Mouse (Mus musculus): ENCODE data around the gene B4galt3. TPM values are rescaled to one million over a fixed set of nuclear protein-coding genes. Genes with fewer than 3 reads are reported as not detected.

Gene B4galt3
- polyA plus RNA-seq, 1 experiment from 2014 or later, result 50.6 TPM

GRCm38 (mm10) chr1:171275144-171275734 lies 5.1 kb downstream of the B4galt3 start:
- peaks cover 12% of the 10 kb centered on the region for H3K4me1 ChIP-seq (replicated peaks; ENCODE audit: control insufficient read depth, insufficient read depth, low read length)
- no peaks in the 10 kb centered on the region for H3K9me3 ChIP-seq (ENCODE audit: control insufficient read depth, low read length)
- WGBS, result 91% methylated on average over 11 of the region's 11 CpGs
- no peak for DNase-seq (ENCODE audit: low spot score)
- no peak overlapping the region for H3K9ac ChIP-seq (ENCODE audit: low read depth, low read length)
- ATAC-seq (replicated peaks; ENCODE audit: low FRiP score), result no peak
- no peaks in the 10 kb centered on the region for H3K27me3 ChIP-seq (replicated peaks; ENCODE audit: control insufficient read depth, insufficient read depth, low read length)
- H3K4me3 ChIP-seq (ENCODE audit: low read depth, low read length), result no peak overlapping the region; the same call in 1 of the 2 replicates
- no peak overlapping the region for H3K4me2 ChIP-seq
- no peak overlapping the region for H3K27ac ChIP-seq (ENCODE audit: low read depth, low read length)
- H3K36me3 ChIP-seq (ENCODE audit: control insufficient read depth, insufficient read depth, low read length), result peaks cover 45% of the 10 kb centered on the region

DNA sequence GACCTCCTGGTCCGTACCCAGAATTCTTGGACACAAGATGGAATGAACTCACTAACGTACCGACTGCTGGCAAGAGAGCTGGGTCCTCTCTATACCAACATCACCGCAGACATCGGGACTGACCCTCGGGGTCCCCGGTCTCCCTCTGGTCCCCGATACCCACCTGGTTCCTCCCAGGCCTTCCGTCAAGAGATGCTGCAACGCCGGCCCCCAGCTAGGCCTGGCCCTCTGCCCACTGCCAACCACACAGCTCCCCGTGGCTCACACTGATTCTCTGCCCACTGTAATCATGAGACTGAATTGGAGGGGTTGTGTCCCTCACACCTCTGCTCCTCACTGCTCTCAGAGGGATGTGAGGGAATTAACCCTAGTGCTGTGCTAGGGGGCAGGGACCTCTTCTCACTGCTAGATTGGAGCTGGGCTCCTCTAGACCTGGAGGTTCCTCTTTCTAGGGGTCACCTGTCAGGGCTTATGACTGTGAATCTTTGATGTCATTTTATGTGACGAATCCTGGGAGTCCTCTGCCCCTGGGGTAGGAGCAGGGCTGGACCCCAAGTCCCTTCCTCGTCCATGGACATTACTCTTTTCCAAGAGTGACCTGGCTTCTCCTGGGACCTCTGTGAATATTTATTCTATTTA lies 6.1 kb downstream of the B4galt3 start:
- no peak overlapping the region for H3K27ac ChIP-seq (ENCODE audit: low read depth, low read length)

GRCm38 (mm10) chr1:171277736-171278135 lies 7.6 kb downstream of the B4galt3 start:
- no peaks in the 10 kb centered on the region for H3K27me3 ChIP-seq (replicated peaks; ENCODE audit: control insufficient read depth, insufficient read depth, low read length)
- no peak overlapping the region for H3K27ac ChIP-seq (ENCODE audit: low read depth, low read length)
- 87% methylated on average over 10 of the region's 10 CpGs for WGBS
- no peak for ATAC-seq (replicated peaks; ENCODE audit: low FRiP score)
- no peak for DNase-seq (ENCODE audit: low spot score)
- no peak overlapping the region for H3K9ac ChIP-seq (ENCODE audit: low read depth, low read length)
- H3K4me3 ChIP-seq (ENCODE audit: low read depth, low read length), result 0 out of 2 replicates have a peak overlapping the region, but pooled peaks have one; percentile 17
- peak overlapping the region; percentile 63 for H3K4me2 ChIP-seq
- peaks cover 41% of the 10 kb centered on the region for H3K36me3 ChIP-seq (ENCODE audit: control insufficient read depth, insufficient read depth, low read length)
- H3K9me3 ChIP-seq (ENCODE audit: control insufficient read depth, low read length), result no peaks in the 10 kb centered on the region
- peaks cover 6% of the 10 kb centered on the region; the same call in 1 of the 2 replicates for H3K4me1 ChIP-seq (replicated peaks; ENCODE audit: control insufficient read depth, insufficient read depth, low read length)

More for the DNA sequence above, 6.1 kb downstream of the B4galt3 start:
- Histone ChIP-seq H3K9ac (ENCODE audit: low read depth, low read length) (no peak overlapping the region), H3K4me1 (replicated peaks; ENCODE audit: control insufficient read depth, insufficient read depth, low read length) (peaks cover 8% of the 10 kb centered on the region), H3K27me3 (replicated peaks; ENCODE audit: control insufficient read depth, insufficient read depth, low read length) (no peaks in the 10 kb centered on the region), H3K4me2 (no peak overlapping the region), H3K36me3 (ENCODE audit: control insufficient read depth, insufficient read depth, low read length) (peaks cover 45% of the 10 kb centered on the region), H3K4me3 (ENCODE audit: low read depth, low read length) (no peak overlapping the region), H3K9me3 (ENCODE audit: control insufficient read depth, low read length) (no peaks in the 10 kb centered on the region)
- ATAC-seq (replicated peaks; ENCODE audit: low FRiP score) (no peak), DNase-seq (ENCODE audit: low spot score) (no peak)
- 92% methylated on average over 14 of the region's 14 CpGs for WGBS

- Histone ChIP-seq H3K4me2 (peak overlapping the region; percentile 63), H3K4me3 (ENCODE audit: low read depth, low read length) (peak overlapping the region; percentile 76), H3K9me3 (ENCODE audit: control insufficient read depth, low read length) (no peaks in the 10 kb centered on the region), H3K9ac (ENCODE audit: low read depth, low read length) (peak overlapping the region; percentile 28; the same call in 1 of the 2 replicates), H3K27me3 (replicated peaks; ENCODE audit: control insufficient read depth, insufficient read depth, low read length) (no peaks in the 10 kb centered on the region), H3K36me3 (ENCODE audit: control insufficient read depth, insufficient read depth, low read length) (peaks cover 38% of the 10 kb centered on the region), H3K27ac (ENCODE audit: low read depth, low read length) (no peak overlapping the region), H3K4me1 (replicated peaks; ENCODE audit: control insufficient read depth, insufficient read depth, low read length) (peaks cover 6% of the 10 kb centered on the region; the same call in 1 of the 2 replicates)
- DNase-seq (ENCODE audit: low spot score), result no peak
- WGBS, result 95% methylated on average over 8 of the region's 8 CpGs
- no peak for ATAC-seq (replicated peaks; ENCODE audit: low FRiP score)
Observed at GRCm38 (mm10) chr1:171278436-171278835, 8.3 kb downstream of the B4galt3 start.

GRCm38 (mm10) chr1:171279012-171279705 lies 9.0 kb downstream of the B4galt3 start:
- H3K36me3 ChIP-seq (ENCODE audit: control insufficient read depth, insufficient read depth, low read length), result peaks cover 38% of the 10 kb centered on the region
- ATAC-seq (replicated peaks; ENCODE audit: low FRiP score) (no peak), DNase-seq (ENCODE audit: low spot score) (peak; percentile 28)
- peak overlapping the region; percentile 76 for H3K4me3 ChIP-seq (ENCODE audit: low read depth, low read length)
- peak overlapping the region; percentile 63 for H3K4me2 ChIP-seq
- H3K27ac ChIP-seq (ENCODE audit: low read depth, low read length), result no peak overlapping the region
- 83% methylated on average over 14 of the region's 14 CpGs for WGBS
- peaks cover 6% of the 10 kb centered on the region; the same call in 1 of the 2 replicates for H3K4me1 ChIP-seq (replicated peaks; ENCODE audit: control insufficient read depth, insufficient read depth, low read length)
- H3K27me3 ChIP-seq (replicated peaks; ENCODE audit: control insufficient read depth, insufficient read depth, low read length), result no peaks in the 10 kb centered on the region
- H3K9me3 ChIP-seq (ENCODE audit: control insufficient read depth, low read length), result no peaks in the 10 kb centered on the region
- H3K9ac ChIP-seq (ENCODE audit: low read depth, low read length), result peak overlapping the region; percentile 94

DNA sequence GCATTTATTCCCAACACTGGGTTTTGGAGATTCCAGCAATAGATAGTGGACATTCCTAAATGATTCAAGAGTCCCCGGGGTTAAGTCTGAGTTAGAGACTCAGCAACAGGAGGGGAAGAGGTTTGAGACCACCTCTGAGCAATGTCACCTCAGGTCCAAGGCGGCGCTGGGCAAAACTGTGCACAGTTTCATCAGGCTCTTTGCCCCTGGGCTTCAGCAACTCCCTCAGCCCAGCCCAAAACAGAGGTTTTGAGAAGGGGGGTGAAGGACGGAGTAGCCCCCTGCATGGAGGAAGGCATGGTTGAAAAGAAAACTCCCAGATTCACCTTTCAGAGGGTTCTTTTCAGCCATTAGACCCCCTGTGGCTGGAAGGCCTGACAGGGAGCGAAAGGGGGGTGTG lies 9.6 kb downstream of the B4galt3 start:
- Histone ChIP-seq H3K27me3 (replicated peaks; ENCODE audit: control insufficient read depth, insufficient read depth, low read length) (no peaks in the 10 kb centered on the region), H3K4me3 (ENCODE audit: low read depth, low read length) (peak overlapping the region; percentile 76), H3K27ac (ENCODE audit: low read depth, low read length) (peak overlapping the region; percentile 99), H3K4me2 (peak overlapping the region; percentile 63), H3K9ac (ENCODE audit: low read depth, low read length) (peak overlapping the region; percentile 94), H3K9me3 (ENCODE audit: control insufficient read depth, low read length) (no peaks in the 10 kb centered on the region), H3K36me3 (ENCODE audit: control insufficient read depth, insufficient read depth, low read length) (peaks cover 36% of the 10 kb centered on the region), H3K4me1 (replicated peaks; ENCODE audit: control insufficient read depth, insufficient read depth, low read length) (peaks cover 6% of the 10 kb centered on the region; the same call in 1 of the 2 replicates)
- ATAC-seq (replicated peaks; ENCODE audit: low FRiP score), result no peak
- DNase-seq (ENCODE audit: low spot score), result peak; percentile 29
- WGBS, result 56% methylated on average over 5 of the region's 5 CpGs

DNA sequence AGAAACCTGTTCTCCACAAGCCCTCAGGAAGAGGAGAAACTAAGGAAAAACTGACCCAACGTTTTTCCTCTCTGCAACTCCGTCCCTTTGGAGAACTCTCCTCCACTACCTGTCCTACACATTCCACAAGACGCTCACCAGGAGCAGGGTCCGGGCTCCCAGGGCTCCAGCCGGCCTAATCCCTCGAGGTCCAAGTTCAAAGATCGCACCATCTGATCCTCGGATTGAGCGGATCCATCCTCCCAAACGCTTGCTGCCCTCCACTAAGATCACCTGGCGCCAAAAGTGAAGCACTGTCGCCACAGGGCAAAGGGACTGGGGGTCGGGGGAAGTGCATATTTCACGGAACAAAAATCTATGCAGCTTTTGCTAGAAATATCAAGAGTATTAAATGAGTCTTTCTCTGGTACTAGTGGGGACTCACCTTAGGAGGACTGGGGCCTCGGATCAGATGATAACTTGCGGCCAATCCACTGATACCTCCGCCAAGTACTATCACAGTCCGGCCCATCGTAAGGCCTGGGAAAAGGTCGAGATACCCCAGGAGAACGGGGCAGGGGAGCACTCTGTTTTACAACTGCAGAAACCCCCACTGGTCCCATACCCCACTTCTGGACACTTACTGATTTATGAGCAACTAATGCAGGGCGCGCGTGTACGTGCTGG lies 10.3 kb downstream of the B4galt3 start:
- Histone ChIP-seq H3K9ac (ENCODE audit: low read depth, low read length) (peak overlapping the region; percentile 94), H3K4me1 (replicated peaks; ENCODE audit: control insufficient read depth, insufficient read depth, low read length) (peaks cover 6% of the 10 kb centered on the region; the same call in 1 of the 2 replicates), H3K9me3 (ENCODE audit: control insufficient read depth, low read length) (no peaks in the 10 kb centered on the region), H3K4me3 (ENCODE audit: low read depth, low read length) (peak overlapping the region; percentile 76), H3K36me3 (ENCODE audit: control insufficient read depth, insufficient read depth, low read length) (peaks cover 35% of the 10 kb centered on the region), H3K27me3 (replicated peaks; ENCODE audit: control insufficient read depth, insufficient read depth, low read length) (no peaks in the 10 kb centered on the region), H3K27ac (ENCODE audit: low read depth, low read length) (peak overlapping the region; percentile 99), H3K4me2 (peak overlapping the region; percentile 63)
- DNase-seq (ENCODE audit: low spot score) (no peak), ATAC-seq (replicated peaks; ENCODE audit: low FRiP score) (peak; percentile 53)
- WGBS, result 1% methylated on average over 25 of the region's 25 CpGs

DNA sequence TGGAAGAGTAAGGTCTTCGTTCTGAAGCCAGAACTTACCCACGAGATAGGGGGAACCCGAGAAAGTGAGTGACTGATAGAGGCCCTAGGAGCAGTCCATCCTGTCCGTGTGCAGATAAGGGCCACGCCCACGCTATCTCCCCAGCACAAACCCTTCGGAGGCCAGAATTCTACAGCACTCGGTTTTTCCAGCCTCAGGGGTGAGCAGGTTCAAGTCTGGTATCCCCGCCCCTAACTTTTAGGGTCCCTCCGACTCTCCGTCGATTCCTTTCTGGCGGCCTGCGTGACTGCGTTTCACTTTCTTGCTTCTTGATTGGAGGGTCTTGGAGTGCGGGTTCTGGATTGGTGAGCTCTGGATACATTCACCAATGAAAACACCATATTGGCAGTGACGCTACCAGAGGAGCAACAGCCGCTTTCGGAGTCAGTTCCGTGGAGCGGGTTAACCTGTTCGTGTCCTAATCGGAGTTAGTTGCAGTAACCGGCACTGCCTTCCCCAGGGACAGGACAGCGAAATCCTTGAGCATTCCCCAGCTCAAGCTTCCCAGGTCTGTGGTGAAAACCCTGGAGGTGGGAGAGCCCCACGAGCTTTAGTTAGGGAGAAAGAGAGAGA lies 10.9 kb downstream of the B4galt3 start, which contains the start of gene Ppox:
Gene Ppox (minus strand): TSS at position 271 of the 612 bp plus-strand sequence.
- Histone ChIP-seq H3K36me3 (ENCODE audit: control insufficient read depth, insufficient read depth, low read length) (peaks cover 35% of the 10 kb centered on the region), H3K27me3 (replicated peaks; ENCODE audit: control insufficient read depth, insufficient read depth, low read length) (no peaks in the 10 kb centered on the region), H3K4me1 (replicated peaks; ENCODE audit: control insufficient read depth, insufficient read depth, low read length) (peaks cover 6% of the 10 kb centered on the region), H3K27ac (ENCODE audit: low read depth, low read length) (peak within 1 kb of the TSS; percentile 99), H3K4me2 (peak within 1 kb of the TSS; percentile 69), H3K4me3 (ENCODE audit: low read depth, low read length) (peak within 1 kb of the TSS; percentile 76), H3K9ac (ENCODE audit: low read depth, low read length) (peak within 1 kb of the TSS; percentile 94), H3K9me3 (ENCODE audit: control insufficient read depth, low read length) (no peaks in the 10 kb centered on the region)
- peak; percentile 96 for ATAC-seq (replicated peaks; ENCODE audit: low FRiP score)
- under 1% methylated on average over 26 of the region's 26 CpGs for WGBS
- peak; percentile 89 for DNase-seq (ENCODE audit: low spot score)

All from liver, embryonic 11.5 days (tissue).